ENCODE assay signal across 8 mouse cellular contexts in the genomic region with DNA sequence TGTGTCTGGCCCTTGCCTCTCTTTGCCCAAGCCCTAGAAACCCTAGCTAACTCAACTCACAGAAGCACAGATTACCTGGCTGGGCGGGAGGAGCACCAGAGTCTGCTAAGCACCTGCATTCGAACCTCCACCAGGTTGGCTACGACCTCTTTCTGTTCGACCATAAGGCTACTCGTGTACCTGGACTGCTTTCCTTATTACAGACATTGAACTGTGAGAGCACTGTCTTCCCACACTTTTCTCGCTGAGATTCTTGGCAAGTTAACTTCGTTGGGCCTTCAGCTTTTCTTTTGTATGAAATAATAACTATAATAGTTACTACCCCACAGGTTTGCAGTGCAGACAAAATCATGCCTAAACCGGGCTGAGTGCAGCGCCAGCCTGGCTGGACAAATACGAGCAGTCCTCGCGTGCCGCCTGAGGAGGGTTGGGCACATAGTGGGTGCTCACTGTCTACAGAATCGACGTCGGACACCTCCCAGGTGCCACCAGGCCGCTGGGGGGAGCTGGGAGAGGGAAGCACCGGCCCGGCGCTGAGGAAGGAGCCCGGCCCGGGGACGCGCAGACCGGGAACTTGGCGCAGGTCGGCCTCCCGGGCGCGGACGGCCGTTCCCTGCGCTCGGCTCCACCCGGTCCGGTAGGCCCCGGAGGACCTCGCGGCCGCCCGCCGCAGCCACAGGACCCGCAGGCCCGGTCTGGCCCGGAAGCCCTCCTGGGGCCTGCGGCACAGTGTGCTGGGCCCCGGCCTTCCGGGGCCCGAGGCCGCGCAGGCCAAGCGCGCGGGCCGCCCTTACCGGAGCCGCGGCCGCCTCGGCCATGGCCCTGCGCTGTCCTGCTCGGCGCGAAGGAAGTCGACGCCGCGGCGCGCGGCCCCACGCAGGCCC. TPM values are rescaled to one million over a fixed set of nuclear protein-coding genes. Genes with fewer than 3 reads are reported as not detected.
DNase-seq lines count a peak whose midpoint lies in the region; ATAC-seq and TF ChIP-seq lines count a peak whose summit lies in the region.

No protein-coding gene starts in this region.

- H3K36me3 ChIP-seq in heart, embryonic 10.5 days: peaks cover 35% of the 10 kb centered on the region
- H3K36me3 ChIP-seq in kidney, embryonic 14.5 days (ENCODE audit: control insufficient read depth, insufficient read depth, low read length): peaks cover 35% of the 10 kb centered on the region
- H3K36me3 ChIP-seq in liver, embryonic 12.5 days: peaks cover 28% of the 10 kb centered on the region
- H3K36me3 ChIP-seq in myocyte (ENCODE audit: control insufficient read depth, insufficient read depth): peaks cover 5% of the 10 kb centered on the region

- 0 out of 2 replicates have a peak, but pooled peaks cover 3% of the 10 kb centered on the region for H3K27me3 ChIP-seq in heart, embryonic 10.5 days (ENCODE audit: insufficient read depth, poor library complexity, severe bottlenecking)
- no peaks in the 10 kb centered on the region for H3K27me3 ChIP-seq in kidney, embryonic 14.5 days (ENCODE audit: control insufficient read depth, insufficient read depth, low read length)
- no peaks in the 10 kb centered on the region for H3K27me3 ChIP-seq in liver, embryonic 12.5 days (replicated peaks)
- H3K27me3 ChIP-seq in myocyte (ENCODE audit: control insufficient read depth, insufficient read depth, insufficient read length): no peaks in the 10 kb centered on the region

- H3K4me3 ChIP-seq in embryonic fibroblast, embryonic 13.5 days (ENCODE audit: insufficient read depth, low read length): peak overlapping the region; percentile 81
- peak overlapping the region; percentile 88 for H3K4me3 ChIP-seq in heart, embryonic 10.5 days
- H3K4me3 ChIP-seq in kidney, embryonic 14.5 days (ENCODE audit: low read length): peak overlapping the region; percentile 90
- peak overlapping the region; percentile 87 for H3K4me3 ChIP-seq in liver, embryonic 12.5 days
- peak overlapping the region; percentile 33 for H3K4me3 ChIP-seq in myocyte

- TF ChIP-seq CTCF in embryonic fibroblast, embryonic 13.5 days (IDR thresholded peaks at IDR 0.05; ENCODE audit: borderline replicate concordance, insufficient read depth, low read length): no peak

- peak; percentile 89 for ATAC-seq in kidney, embryonic 14.5 days (ENCODE audit: low FRiP score, low TSS enrichment)
- ATAC-seq in liver, embryonic 12.5 days: peak; percentile 88

- no peak for TF ChIP-seq POLR2A in embryonic fibroblast, embryonic 13.5 days (IDR thresholded peaks at IDR 0.05; ENCODE audit: low read depth, low read length)
- TF ChIP-seq POLR2A in myocyte (IDR thresholded peaks at IDR 0.05; ENCODE audit: insufficient read length, low read depth): no peak

- peak overlapping the region; percentile 56 for H3K27ac ChIP-seq in embryonic fibroblast, embryonic 13.5 days (ENCODE audit: insufficient read depth, low read length)
- H3K27ac ChIP-seq in heart, embryonic 10.5 days: peak overlapping the region; percentile 98
- H3K27ac ChIP-seq in kidney, embryonic 14.5 days (ENCODE audit: low read depth, low read length): peak overlapping the region; percentile 83
- peak overlapping the region; percentile 90 for H3K27ac ChIP-seq in liver, embryonic 12.5 days

- H3K79me2 ChIP-seq in myocyte (ENCODE audit: control insufficient read depth, insufficient read depth): peaks cover 14% of the 10 kb centered on the region

- H3K9ac ChIP-seq in kidney, embryonic 14.5 days (ENCODE audit: low read depth, low read length): peak overlapping the region; percentile 99
- peak overlapping the region; percentile 96 for H3K9ac ChIP-seq in liver, embryonic 12.5 days

- peak overlapping the region; percentile 96 for H3ac ChIP-seq in myocyte (ENCODE audit: control insufficient read depth, insufficient read length)

- H3K4me2 ChIP-seq in kidney, embryonic 14.5 days (replicated peaks; ENCODE audit: low read depth, low read length): peak overlapping the region; percentile 72
- peak overlapping the region; percentile 92 for H3K4me2 ChIP-seq in liver, embryonic 12.5 days
- peak overlapping the region; percentile 69 for H3K4me2 ChIP-seq in myocyte (ENCODE audit: low read depth)

- H3K9me3 ChIP-seq in heart, embryonic 10.5 days: no peaks in the 10 kb centered on the region
- no peaks in the 10 kb centered on the region for H3K9me3 ChIP-seq in kidney, embryonic 14.5 days (ENCODE audit: control insufficient read depth, low read length)
- no peaks in the 10 kb centered on the region for H3K9me3 ChIP-seq in liver, embryonic 12.5 days (replicated peaks)

- DNase-seq in B cell, adult 2 months: peak; percentile 73 to 77
- peak; percentile 30 to 53 for DNase-seq in adrenal gland, postnatal 4 days (ENCODE audit: low spot score in 2 of 2)
- DNase-seq in heart, embryonic 10.5 days (ENCODE audit: low spot score): peak; percentile 87
- DNase-seq in spleen, postnatal 36 days (ENCODE audit: low spot score in 2 of 2): peak; percentile 75 to 78

- H3K4me1 ChIP-seq in embryonic fibroblast, embryonic 13.5 days (ENCODE audit: control insufficient read depth, insufficient read depth, low read length): no peaks in the 10 kb centered on the region
- peaks cover 8% of the 10 kb centered on the region; the same call in 1 of the 2 replicates for H3K4me1 ChIP-seq in heart, embryonic 10.5 days
- H3K4me1 ChIP-seq in kidney, embryonic 14.5 days (ENCODE audit: control insufficient read depth, insufficient read depth, low read length): peaks cover 4% of the 10 kb centered on the region; the same call in 1 of the 2 replicates
- H3K4me1 ChIP-seq in liver, embryonic 12.5 days: peaks cover 25% of the 10 kb centered on the region

- 3% methylated on average over 69 of the region's 72 CpGs for WGBS in heart, embryonic 10.5 days
- 2% methylated on average over 61 of the region's 72 CpGs for WGBS in kidney, embryonic 14.5 days
- WGBS in liver, embryonic 12.5 days (ENCODE audit: insufficient replicate concordance): 7% methylated on average over 25 of the region's 72 CpGs

TF ChIP-seq in myocyte, 11 proteins besides CTCF, POLR2A, EP300 and RAD21:
- TF ChIP-seq USF1 (IDR thresholded peaks at IDR 0.05; ENCODE audit: low read depth) (no peak), CEBPB (IDR thresholded peaks at IDR 0.05; ENCODE audit: insufficient read depth, poor library complexity, severe bottlenecking) (no peak), TCF12 (IDR thresholded peaks at IDR 0.05; ENCODE audit: insufficient read depth, poor library complexity, severe bottlenecking) (no peak), REST (IDR thresholded peaks at IDR 0.05; ENCODE audit: insufficient read depth, insufficient read length) (no peak), MYOG (IDR thresholded peaks at IDR 0.05; ENCODE audit: control insufficient read depth in 1 of 3, insufficient read depth in 1 of 3, insufficient read length in 2 of 3, low read depth in 2 of 3) (no peak), E2F4 (IDR thresholded peaks at IDR 0.05; ENCODE audit: insufficient read depth) (no peak), MYOD1 (IDR thresholded peaks at IDR 0.05; ENCODE audit: control insufficient read depth in 1 of 3, insufficient read length in 2 of 3, low read depth in 2 of 3) (no peak), TCF3 (IDR thresholded peaks at IDR 0.05; ENCODE audit: insufficient read length, low read depth) (no peak), SRF (IDR thresholded peaks at IDR 0.05; ENCODE audit: control insufficient read depth, insufficient read length, low read depth) (no peak), MAX (IDR thresholded peaks at IDR 0.05; ENCODE audit: low read depth) (no peak), POLR2AphosphoS2 (IDR thresholded peaks at IDR 0.05; ENCODE audit: insufficient read length, low read depth) (no peak)

RNA-seq across cellular contexts. Expression of gene Zfp746, which starts 0.6 kb away (rescaled TPM):
- total RNA-seq in adrenal gland, postnatal 4 days (2021): 10 to 100 TPM; 31.7 to 37.8 TPM
- polyA plus RNA-seq in embryonic fibroblast, embryonic 13.5 days (2011; ENCODE audit: insufficient read length, low read depth, missing spikeins): 19.2 and 21.1 TPM in 2 replicates
- 11.0 and 18.0 TPM in 2 replicates for polyA plus RNA-seq in heart, embryonic 10.5 days (2016; fragmentation: Nextera tagmentation; extraction: Ambion mirVana)
- polyA plus RNA-seq in kidney, embryonic 14.5 days (2014; fragmentation: Nextera tagmentation; extraction: Ambion mirVana): 19.8 and 27.7 TPM in 2 replicates
- polyA plus RNA-seq in liver, embryonic 12.5 days (2016; fragmentation: Nextera tagmentation; extraction: Ambion mirVana): 10.4 and 10.5 TPM in 2 replicates
- 11.0 TPM for polyA plus RNA-seq in myocyte (2012; fragmentation: generic; extraction: Trizol)

RNA-seq across cellular contexts. Expression of gene Zfp777, which starts 37.1 kb away (rescaled TPM):
- 10 to 100 TPM; 43.3 to 44.0 TPM for total RNA-seq in adrenal gland, postnatal 4 days (2021)
- 26.4 and 28.1 TPM in 2 replicates for polyA plus RNA-seq in embryonic fibroblast, embryonic 13.5 days (2011; ENCODE audit: insufficient read length, low read depth, missing spikeins)
- polyA plus RNA-seq in heart, embryonic 10.5 days (2016; fragmentation: Nextera tagmentation; extraction: Ambion mirVana): 4.7 and 8.0 TPM in 2 replicates
- 11.2 and 11.9 TPM in 2 replicates for polyA plus RNA-seq in kidney, embryonic 14.5 days (2014; fragmentation: Nextera tagmentation; extraction: Ambion mirVana)
- 4.9 and 5.5 TPM in 2 replicates for polyA plus RNA-seq in liver, embryonic 12.5 days (2016; fragmentation: Nextera tagmentation; extraction: Ambion mirVana)
- 22.7 TPM for polyA plus RNA-seq in myocyte (2012; fragmentation: generic; extraction: Trizol)

Comparison
In these comparisons a context has a peak if more than half of its experiments do, and no peak if none do; other contexts are left out.
1. Peak in every context shown above with its lines: DNase-seq, ATAC-seq, H3K4me3 ChIP-seq and H3K27ac ChIP-seq.
2. H3K4me3 ChIP-seq: peak in every context shown above with its lines; median percentile 90 in kidney, embryonic 14.5 days; 88 in heart, embryonic 10.5 days; 87 in liver, embryonic 12.5 days; 81 in embryonic fibroblast, embryonic 13.5 days; 33 in myocyte.